Mouse (Mus musculus) E14TG2a.4 (cell line): ENCODE measurements around the gene Kcna6.

ENCODE experiments used
- H3K27me3 ChIP-seq: 2 replicates; pipeline ENCODE4 v1.6.1; 2014; ENCODE audit warnings: low read length, control low read depth; ENCODE audit not compliant: insufficient read depth
- H3K36me3 ChIP-seq: 2 replicates; pipeline ENCODE4 v1.6.1; 2014; ENCODE audit warnings: low read length, control low read depth; ENCODE audit not compliant: insufficient read depth
- H3K4me1 ChIP-seq: replicated peaks from 2 replicates; pipeline ENCODE4 v1.6.1; 2014; ENCODE audit warnings: low read depth, low read length, control low read depth
- H3K4me3 ChIP-seq: replicated peaks from 2 replicates; pipeline ENCODE4 v1.5.1; 2014; ENCODE audit warnings: mild to moderate bottlenecking, low read length
- H3K9me3 ChIP-seq: 2 replicates; pipeline ENCODE4 v1.6.1; 2014; ENCODE audit warnings: low read length, control low read depth
- CTCF ChIP-seq: conservative IDR thresholded peaks from 2 replicates; pipeline ENCODE4 v1.5.1; 2014; ENCODE audit warnings: low read length
- NANOG ChIP-seq: IDR thresholded peaks from 2 replicates; pipeline ENCODE4 v1.6.1; 2014; ENCODE audit warnings: borderline replicate concordance, low read length, mixed read lengths
- POU5F1 ChIP-seq: IDR thresholded peaks from 2 replicates; pipeline ENCODE4 v1.6.1; 2014; ENCODE audit warnings: low read length, borderline replicate concordance

The Kcna6 gene

DNA sequence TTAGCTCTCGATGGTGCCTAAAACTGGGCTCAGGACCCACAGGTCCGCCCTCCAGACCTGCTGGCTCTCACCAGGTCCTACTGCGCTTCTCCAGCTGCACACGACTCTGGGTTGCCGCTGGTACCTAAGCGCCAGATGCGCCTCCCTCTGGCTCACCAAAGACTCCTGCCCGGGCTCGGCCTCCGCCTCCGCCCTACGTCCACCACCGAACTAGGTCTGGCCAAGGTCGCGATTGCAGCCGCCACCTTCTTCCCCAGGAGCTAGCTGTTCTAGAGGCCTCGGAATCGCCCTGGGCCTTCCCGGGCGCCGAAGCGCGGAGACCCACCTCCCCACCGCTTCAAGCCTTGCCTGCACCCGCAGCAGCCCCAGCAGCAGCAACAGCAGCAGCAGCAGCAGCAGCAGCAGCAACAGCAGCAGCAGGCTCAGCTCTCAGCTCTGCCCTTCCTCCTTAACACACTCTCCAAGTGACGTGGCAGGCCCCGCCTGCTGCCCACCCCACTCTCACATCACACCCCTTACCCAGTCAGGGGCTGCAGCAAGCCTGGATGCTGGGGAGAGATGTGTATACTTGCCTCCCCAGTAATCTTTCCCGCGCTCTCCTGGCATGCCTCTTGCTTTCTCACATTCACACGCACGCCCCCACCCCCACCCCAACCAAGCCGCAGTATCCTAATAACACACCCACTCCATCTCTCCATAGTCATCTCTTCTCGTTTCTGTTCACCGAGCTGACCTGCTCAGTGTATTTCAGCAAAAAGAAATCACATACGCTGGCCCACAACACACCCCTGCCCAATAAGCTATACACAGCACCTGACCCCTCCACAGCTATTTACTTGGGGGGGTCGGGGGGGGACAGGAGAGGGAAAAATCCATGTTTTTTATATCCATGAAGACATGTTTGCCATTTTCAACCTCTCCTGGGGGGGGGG is at the start of gene Kcna6:
TSS of gene Kcna6 (minus strand) at position 464 of the 932 bp plus-strand sequence.
- TF ChIP-seq CTCF: no peak
- no peak for TF ChIP-seq POU5F1
- Histone ChIP-seq H3K4me3 (peak within 1 kb of the TSS; percentile 73), H3K36me3 (no peaks in the 10 kb centered on the region), H3K4me1 (peaks cover 20% of the 10 kb centered on the region), H3K27me3 (peaks cover 86% of the 10 kb centered on the region), H3K9me3 (peaks cover 3% of the 10 kb centered on the region; the same call in 1 of the 2 replicates)

GRCm38 (mm10) chr6:126788863-126789262 is 48.4 kb upstream of the Kcna6 start:
- TF ChIP-seq CTCF: no peak
- TF ChIP-seq POU5F1: no peak
- no peak for TF ChIP-seq NANOG
- Histone ChIP-seq H3K36me3 (no peaks in the 10 kb centered on the region), H3K27me3 (peaks cover 5% of the 10 kb centered on the region; the same call in 1 of the 2 replicates), H3K9me3 (no peaks in the 10 kb centered on the region), H3K4me3 (no peak overlapping the region), H3K4me1 (peaks cover 6% of the 10 kb centered on the region)

DNA sequence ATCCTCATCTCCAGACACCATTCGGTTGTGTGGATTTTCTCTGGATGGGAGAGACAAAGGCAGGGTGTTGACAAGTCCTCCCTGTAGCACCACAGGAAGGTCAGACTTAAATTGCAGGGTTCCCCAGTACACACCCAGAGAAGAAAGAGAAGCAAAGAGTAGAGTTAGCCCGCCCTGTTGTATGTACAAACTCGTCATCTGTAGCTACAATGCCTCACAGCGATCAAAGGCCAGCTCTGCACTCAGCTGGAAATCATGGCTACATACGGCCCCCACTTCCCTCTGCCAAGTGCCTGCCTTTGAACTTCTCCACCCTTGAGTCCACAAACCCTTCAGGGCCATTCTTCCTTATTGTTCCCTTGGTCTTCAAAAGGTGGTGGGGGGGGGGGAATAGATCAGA is 43.7 kb upstream of the Kcna6 start:
- Histone ChIP-seq H3K27me3 (0 out of 2 replicates have a peak, but pooled peaks cover 4% of the 10 kb centered on the region), H3K9me3 (peaks cover 13% of the 10 kb centered on the region), H3K4me1 (peaks cover 6% of the 10 kb centered on the region), H3K4me3 (no peak overlapping the region), H3K36me3 (no peaks in the 10 kb centered on the region)
- TF ChIP-seq NANOG: no peak

DNA sequence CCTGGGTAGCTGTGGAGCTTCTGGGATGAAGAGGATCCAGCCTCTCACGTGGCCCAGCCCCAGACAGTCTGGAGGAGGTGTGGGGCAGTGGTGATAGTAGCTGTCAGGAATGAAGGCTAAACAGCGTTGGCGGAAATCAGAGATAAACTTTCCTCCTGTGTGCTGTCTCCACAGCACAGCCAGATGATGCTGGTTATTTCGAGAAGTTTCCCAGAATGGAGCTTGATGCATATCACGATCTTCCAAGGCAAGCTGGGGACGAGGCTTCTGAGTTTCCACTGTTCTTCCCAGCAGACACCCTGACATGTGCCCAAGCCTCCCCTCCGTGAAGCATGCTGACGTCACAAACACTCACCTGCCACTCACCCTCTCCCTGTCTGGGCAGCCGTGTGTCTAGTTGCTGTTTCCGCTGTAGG is 43.2 kb upstream of the Kcna6 start:
- no peak overlapping the region for H3K4me3 ChIP-seq
- 0 out of 2 replicates have a peak, but pooled peaks cover 4% of the 10 kb centered on the region for H3K27me3 ChIP-seq
- TF ChIP-seq CTCF (no peak), NANOG (no peak), POU5F1 (no peak)
- peaks cover 16% of the 10 kb centered on the region for H3K9me3 ChIP-seq
- peaks cover 2% of the 10 kb centered on the region for H3K4me1 ChIP-seq
- H3K36me3 ChIP-seq: no peaks in the 10 kb centered on the region

DNA sequence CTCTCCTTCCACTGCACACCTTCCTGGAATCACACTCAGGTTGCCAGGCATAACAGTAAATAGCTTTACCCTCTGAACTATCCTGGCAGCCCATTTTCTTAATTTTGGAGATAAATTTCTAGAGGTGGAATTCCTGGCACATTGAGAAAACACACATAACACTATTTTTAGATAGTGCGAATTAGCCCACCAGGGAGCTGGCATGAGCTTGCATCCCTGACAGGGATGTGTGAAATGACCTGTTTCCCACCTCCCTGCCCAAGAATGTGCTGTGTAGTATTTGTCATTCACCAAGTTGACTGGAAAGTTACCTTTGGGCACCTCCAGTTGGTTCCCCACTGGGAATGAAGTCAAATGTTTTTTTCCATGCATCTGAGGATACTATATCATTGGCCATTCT is 42.6 kb upstream of the Kcna6 start:
- 0 out of 2 replicates have a peak, but pooled peaks cover 4% of the 10 kb centered on the region for H3K27me3 ChIP-seq
- no peak for TF ChIP-seq POU5F1
- TF ChIP-seq CTCF: no peak
- TF ChIP-seq NANOG: no peak
- no peak overlapping the region for H3K4me3 ChIP-seq
- peaks cover 16% of the 10 kb centered on the region for H3K9me3 ChIP-seq
- no peaks in the 10 kb centered on the region; the same call in 1 of the 2 replicates for H3K4me1 ChIP-seq
- H3K36me3 ChIP-seq: no peaks in the 10 kb centered on the region

DNA sequence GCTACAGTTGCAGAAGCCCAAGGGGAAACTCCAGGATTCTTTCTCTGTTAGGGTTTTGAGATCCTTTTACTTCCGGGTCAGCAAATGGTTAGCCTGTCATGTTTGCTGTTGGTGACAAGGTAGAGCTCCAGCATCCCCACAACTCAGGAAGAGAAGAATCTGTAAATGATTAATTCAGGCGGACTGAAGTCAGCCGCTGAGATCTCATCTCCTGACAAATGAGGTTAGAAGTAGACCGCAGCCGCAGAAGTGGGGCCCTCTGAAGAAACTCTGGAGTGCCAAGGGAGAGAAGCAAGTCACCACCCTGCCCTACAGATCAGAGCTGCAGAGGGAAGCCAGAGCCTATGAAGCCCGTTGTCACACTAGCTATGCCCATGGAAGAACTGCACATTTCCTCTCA is 37.4 kb upstream of the Kcna6 start:
- peaks cover 16% of the 10 kb centered on the region for H3K9me3 ChIP-seq
- H3K27me3 ChIP-seq: peaks cover 10% of the 10 kb centered on the region
- no peak overlapping the region for H3K4me3 ChIP-seq
- H3K36me3 ChIP-seq: no peaks in the 10 kb centered on the region
- peaks cover 3% of the 10 kb centered on the region; the same call in 1 of the 2 replicates for H3K4me1 ChIP-seq
- TF ChIP-seq NANOG: no peak
- TF ChIP-seq POU5F1: no peak
- TF ChIP-seq CTCF: no peak

DNA sequence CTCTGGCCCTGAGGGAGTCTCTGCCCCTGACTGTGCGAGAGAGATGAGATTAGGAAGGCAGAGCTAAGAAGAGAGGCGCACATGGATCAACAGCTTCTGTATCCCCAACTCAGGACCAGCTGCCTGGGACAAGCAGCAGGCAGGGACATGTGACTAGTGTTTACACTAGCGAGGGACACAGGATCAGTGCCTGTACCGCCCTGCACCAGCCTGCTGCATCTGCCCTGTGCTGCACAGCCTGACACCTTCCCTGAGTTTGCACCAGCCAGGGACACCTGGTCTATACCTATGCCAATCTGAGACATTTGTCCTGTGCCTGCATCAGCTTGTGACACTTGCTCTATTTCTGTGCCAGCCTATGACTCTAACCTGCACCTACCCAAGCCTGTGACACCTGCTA is 33.4 kb upstream of the Kcna6 start:
- H3K36me3 ChIP-seq: no peaks in the 10 kb centered on the region
- TF ChIP-seq NANOG (no peak), CTCF (no peak), POU5F1 (no peak)
- peaks cover 22% of the 10 kb centered on the region for H3K27me3 ChIP-seq
- peaks cover 15% of the 10 kb centered on the region for H3K4me1 ChIP-seq
- no peak overlapping the region for H3K4me3 ChIP-seq
- H3K9me3 ChIP-seq: no peaks in the 10 kb centered on the region

GRCm38 (mm10) chr6:126772326-126772725 is 31.9 kb upstream of the Kcna6 start:
- H3K4me1 ChIP-seq: peaks cover 26% of the 10 kb centered on the region
- TF ChIP-seq NANOG: no peak
- no peak for TF ChIP-seq CTCF
- no peak for TF ChIP-seq POU5F1

More at GRCm38 (mm10) chr6:126772326-126772725, 31.9 kb upstream of the Kcna6 start:
- no peaks in the 10 kb centered on the region for H3K36me3 ChIP-seq
- H3K9me3 ChIP-seq: no peaks in the 10 kb centered on the region
- H3K4me3 ChIP-seq: no peak overlapping the region
- peaks cover 22% of the 10 kb centered on the region for H3K27me3 ChIP-seq
